Mouse (Mus musculus): Measurements from ENCODE around the gene Ankrd55. TPM values are rescaled to one million over a fixed set of nuclear protein-coding genes. Genes with fewer than 3 reads are reported as not detected.
A peak's percentile ranks its signal among the peaks of the same experiment; 100 is the strongest.

The Ankrd55 gene
- total and polyA plus RNA-seq, 2 experiments from 2014 or later, result 12.0 to 16.5 TPM

DNA sequence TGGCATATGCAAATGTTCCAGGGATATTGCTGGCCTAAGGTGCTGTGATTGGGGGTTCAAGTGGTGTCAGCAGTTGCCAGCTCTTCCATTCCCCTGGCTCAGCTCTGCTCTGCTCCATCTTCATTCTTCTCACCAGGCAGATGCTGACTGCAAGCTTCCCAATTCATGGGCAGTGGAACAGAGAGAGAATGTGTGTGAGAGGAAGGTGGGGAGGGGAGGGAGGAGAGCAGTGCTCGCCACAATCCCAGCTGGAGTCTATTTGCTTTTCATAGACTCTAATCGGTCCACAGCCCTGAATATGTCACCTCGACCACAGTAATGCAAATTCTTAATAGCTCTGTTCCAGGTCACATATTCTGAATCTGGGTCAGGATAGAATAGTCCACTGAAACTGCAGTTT is 27.2 kb downstream of the Ankrd55 start:
- H3K36me3 ChIP-seq (ENCODE audit: insufficient read depth, low read length), result no peaks in the 10 kb centered on the region
- no peaks in the 10 kb centered on the region for H3K4me1 ChIP-seq (ENCODE audit: insufficient read depth, low read length)
- H3K9me3 ChIP-seq (ENCODE audit: low read length), result no peaks in the 10 kb centered on the region
- DNase-seq (ENCODE audit: low spot score), result peak; percentile 21
- no peak overlapping the region for H3K9ac ChIP-seq (replicated peaks; ENCODE audit: low read length)
- H3K27ac ChIP-seq, result peak overlapping the region; percentile 15; the same call in 1 of the 2 replicates
- TF ChIP-seq CTCF (IDR thresholded peaks at IDR 0.05; ENCODE audit: low read depth), result no peak
- 6% methylated on average over 3 of the region's 3 CpGs for WGBS
- ATAC-seq, result peak; percentile 76
- H3K27me3 ChIP-seq (ENCODE audit: insufficient read depth, low read length), result no peaks in the 10 kb centered on the region
- H3K4me3 ChIP-seq (ENCODE audit: low read length), result no peak overlapping the region
- H3K4me2 ChIP-seq (ENCODE audit: low read depth, low read length), result no peak overlapping the region

DNA sequence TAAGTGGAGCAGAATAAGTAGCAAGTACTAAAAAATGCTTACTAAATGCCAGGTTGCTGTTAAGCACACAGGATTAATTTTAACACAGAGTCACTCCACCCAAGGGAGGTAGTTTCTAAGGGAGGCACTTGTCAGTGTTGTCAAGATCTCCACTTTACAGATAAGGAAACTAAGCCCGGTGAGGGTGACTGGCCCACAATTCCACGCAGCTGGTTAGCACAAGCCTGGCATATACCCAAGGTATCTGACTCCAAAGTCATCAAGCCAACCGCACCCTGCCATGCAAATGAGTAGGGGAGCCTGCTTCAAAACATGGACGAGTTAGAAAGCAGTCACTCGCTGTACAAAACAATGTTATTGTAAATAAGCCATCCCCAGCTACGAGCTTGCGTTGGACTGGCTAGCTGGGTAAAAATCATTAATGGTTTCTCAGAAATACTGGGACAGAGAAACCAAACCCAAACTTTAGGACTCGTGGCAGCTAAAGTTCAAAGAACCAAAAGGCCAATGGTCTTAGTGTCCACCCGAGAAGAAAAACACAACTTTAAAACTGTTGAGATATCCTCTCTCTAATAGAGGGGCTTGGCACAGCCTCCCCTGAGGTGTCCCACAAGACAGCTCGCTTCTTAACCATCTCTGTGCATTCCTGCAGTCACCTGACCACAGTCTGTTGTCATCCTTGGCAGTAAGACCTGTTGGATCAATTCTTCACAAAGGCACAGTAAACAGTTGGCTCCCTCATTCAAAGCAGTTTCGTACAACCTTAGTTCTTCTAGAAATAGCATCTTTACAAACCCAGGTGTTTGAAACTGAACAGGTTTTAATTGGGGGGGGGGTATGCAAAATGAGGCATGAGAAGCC is 28.6 kb downstream of the Ankrd55 start:
- H3K27me3 ChIP-seq (ENCODE audit: insufficient read depth, low read length), result no peaks in the 10 kb centered on the region
- no peaks in the 10 kb centered on the region for H3K36me3 ChIP-seq (ENCODE audit: insufficient read depth, low read length)
- DNase-seq (ENCODE audit: low spot score) (no peak), ATAC-seq (no peak)
- no peak overlapping the region for H3K4me2 ChIP-seq (ENCODE audit: low read depth, low read length)
- no peaks in the 10 kb centered on the region for H3K9me3 ChIP-seq (ENCODE audit: low read length)
- 61% methylated on average over 11 of the region's 11 CpGs for WGBS
- H3K4me1 ChIP-seq (ENCODE audit: insufficient read depth, low read length), result no peaks in the 10 kb centered on the region
- H3K4me3 ChIP-seq (ENCODE audit: low read length), result no peak overlapping the region
- TF ChIP-seq CTCF (IDR thresholded peaks at IDR 0.05; ENCODE audit: low read depth), result no peak
- H3K27ac ChIP-seq, result no peak overlapping the region
- no peak overlapping the region for H3K9ac ChIP-seq (replicated peaks; ENCODE audit: low read length)

DNA sequence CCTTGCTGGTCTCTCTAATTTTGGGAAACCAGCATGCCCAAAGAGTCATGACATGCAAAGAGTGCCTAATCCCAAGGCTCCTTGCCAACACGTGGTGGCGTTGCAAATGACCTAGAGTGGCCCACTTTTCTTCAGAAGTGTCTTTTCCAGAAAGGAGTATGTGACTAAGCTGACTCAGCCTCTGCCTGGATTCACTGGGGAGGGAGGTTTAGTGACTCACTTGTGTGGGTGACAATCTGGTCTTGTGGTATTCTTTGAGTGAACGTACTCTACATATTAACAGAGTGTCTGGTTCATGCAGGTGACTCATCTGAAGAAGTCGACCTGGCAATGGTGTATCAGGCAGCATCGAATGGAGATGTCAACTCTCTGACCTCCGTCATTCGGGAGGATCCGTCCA is 29.9 kb downstream of the Ankrd55 start:
- no peak for ATAC-seq
- Histone ChIP-seq H3K9me3 (ENCODE audit: low read length) (no peaks in the 10 kb centered on the region), H3K4me2 (ENCODE audit: low read depth, low read length) (no peak overlapping the region), H3K27ac (no peak overlapping the region), H3K9ac (replicated peaks; ENCODE audit: low read length) (no peak overlapping the region), H3K27me3 (ENCODE audit: insufficient read depth, low read length) (no peaks in the 10 kb centered on the region), H3K4me3 (ENCODE audit: low read length) (no peak overlapping the region), H3K36me3 (ENCODE audit: insufficient read depth, low read length) (no peaks in the 10 kb centered on the region), H3K4me1 (ENCODE audit: insufficient read depth, low read length) (no peaks in the 10 kb centered on the region)
- no peak for TF ChIP-seq CTCF (IDR thresholded peaks at IDR 0.05; ENCODE audit: low read depth)
- no peak for DNase-seq (ENCODE audit: low spot score)
- WGBS, result 91% methylated on average over 8 of the region's 8 CpGs

DNA sequence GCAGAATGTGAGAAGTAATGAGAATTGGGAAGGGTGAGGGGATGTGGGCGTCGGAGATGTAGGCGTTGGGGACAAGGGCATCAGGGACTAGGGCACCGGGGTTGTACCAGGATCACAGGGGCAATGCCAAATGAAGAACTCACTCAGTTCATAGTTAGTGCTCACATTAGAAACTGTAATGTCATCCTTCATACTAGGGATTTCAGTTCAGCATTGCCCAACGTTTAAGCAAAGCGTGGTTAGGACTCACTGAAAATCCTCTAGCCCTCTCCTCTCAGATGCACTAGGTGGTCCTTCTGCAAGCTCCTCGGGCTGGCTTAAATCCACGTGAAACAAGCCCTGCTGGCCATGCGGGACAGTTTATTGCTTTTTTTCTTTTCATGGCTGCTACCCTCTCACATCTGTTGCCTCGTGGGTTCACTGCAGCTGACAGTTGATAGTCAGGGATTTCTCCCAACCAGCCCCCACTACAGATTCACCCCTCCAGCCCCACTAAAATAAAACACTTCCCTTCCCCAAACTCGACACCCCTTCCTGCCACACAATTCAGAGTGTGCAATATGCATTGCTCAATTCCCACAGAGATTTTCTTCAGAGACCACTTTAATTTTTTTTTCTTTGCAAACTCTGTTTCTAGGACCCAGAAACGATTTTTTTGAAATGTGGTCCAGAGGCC is 35.5 kb downstream of the Ankrd55 start:
- no peaks in the 10 kb centered on the region for H3K27me3 ChIP-seq (ENCODE audit: insufficient read depth, low read length)
- DNase-seq (ENCODE audit: low spot score), result no peak
- no peaks in the 10 kb centered on the region for H3K4me1 ChIP-seq (ENCODE audit: insufficient read depth, low read length)
- H3K9ac ChIP-seq (replicated peaks; ENCODE audit: low read length), result no peak overlapping the region
- no peaks in the 10 kb centered on the region for H3K9me3 ChIP-seq (ENCODE audit: low read length)
- H3K36me3 ChIP-seq (ENCODE audit: insufficient read depth, low read length), result no peaks in the 10 kb centered on the region
- TF ChIP-seq CTCF (IDR thresholded peaks at IDR 0.05; ENCODE audit: low read depth), result no peak
- no peak overlapping the region for H3K27ac ChIP-seq
- no peak for ATAC-seq
- H3K4me2 ChIP-seq (ENCODE audit: low read depth, low read length), result no peak overlapping the region
- 71% methylated on average over 12 of the region's 12 CpGs for WGBS
- H3K4me3 ChIP-seq (ENCODE audit: low read length), result no peak overlapping the region

DNA sequence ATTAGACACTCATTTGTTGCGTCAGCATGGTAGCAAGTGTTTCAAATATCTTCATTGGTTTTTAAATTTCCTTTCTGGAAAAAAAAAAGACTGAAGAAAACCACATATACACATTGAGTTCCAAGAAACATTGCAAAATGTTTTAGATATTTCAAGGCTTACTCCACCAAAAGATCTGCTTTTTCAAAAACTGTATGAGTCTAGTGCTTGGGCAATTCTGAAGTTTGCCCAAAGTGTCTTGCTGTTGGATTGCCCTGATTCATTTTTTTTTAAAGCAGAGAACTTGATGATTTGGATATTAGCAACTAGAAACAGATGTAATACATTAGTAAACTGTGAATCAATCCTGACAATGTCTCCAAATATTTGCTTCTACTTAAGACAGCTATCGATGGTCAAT is 36.9 kb downstream of the Ankrd55 start:
- no peak for ATAC-seq
- no peak overlapping the region for H3K4me2 ChIP-seq (ENCODE audit: low read depth, low read length)
- H3K9ac ChIP-seq (replicated peaks; ENCODE audit: low read length), result no peak overlapping the region
- H3K27me3 ChIP-seq (ENCODE audit: insufficient read depth, low read length), result no peaks in the 10 kb centered on the region
- 97% methylated on average over 2 of the region's 2 CpGs for WGBS
- H3K9me3 ChIP-seq (ENCODE audit: low read length), result no peaks in the 10 kb centered on the region
- no peaks in the 10 kb centered on the region for H3K36me3 ChIP-seq (ENCODE audit: insufficient read depth, low read length)
- no peak for TF ChIP-seq CTCF (IDR thresholded peaks at IDR 0.05; ENCODE audit: low read depth)
- H3K4me3 ChIP-seq (ENCODE audit: low read length), result no peak overlapping the region
- DNase-seq (ENCODE audit: low spot score), result no peak
- H3K4me1 ChIP-seq (ENCODE audit: insufficient read depth, low read length), result no peaks in the 10 kb centered on the region; the same call in 1 of the 2 replicates
- no peak overlapping the region for H3K27ac ChIP-seq

DNA sequence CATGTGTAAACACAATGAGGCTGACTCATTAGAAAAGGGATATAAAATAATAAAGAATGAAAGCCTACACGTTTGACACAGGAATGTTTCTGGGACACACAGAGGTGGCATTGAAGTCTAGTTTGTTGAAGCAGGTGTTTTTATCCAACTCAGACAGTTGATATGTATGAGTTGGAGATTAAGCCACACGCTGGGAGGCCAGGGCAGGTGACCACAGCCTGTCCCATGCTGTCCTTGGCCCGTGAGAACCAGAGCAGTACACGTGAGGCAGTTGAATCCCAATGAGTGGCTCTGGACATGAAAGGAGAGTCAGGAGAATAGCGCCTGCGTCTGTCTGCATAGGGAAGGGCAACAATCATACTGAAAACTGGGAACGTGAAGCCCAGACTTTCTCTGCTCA is 38.2 kb downstream of the Ankrd55 start:
- no peak overlapping the region for H3K4me2 ChIP-seq (ENCODE audit: low read depth, low read length)
- 84% methylated on average over 7 of the region's 7 CpGs for WGBS
- no peak for TF ChIP-seq CTCF (IDR thresholded peaks at IDR 0.05; ENCODE audit: low read depth)

DNA sequence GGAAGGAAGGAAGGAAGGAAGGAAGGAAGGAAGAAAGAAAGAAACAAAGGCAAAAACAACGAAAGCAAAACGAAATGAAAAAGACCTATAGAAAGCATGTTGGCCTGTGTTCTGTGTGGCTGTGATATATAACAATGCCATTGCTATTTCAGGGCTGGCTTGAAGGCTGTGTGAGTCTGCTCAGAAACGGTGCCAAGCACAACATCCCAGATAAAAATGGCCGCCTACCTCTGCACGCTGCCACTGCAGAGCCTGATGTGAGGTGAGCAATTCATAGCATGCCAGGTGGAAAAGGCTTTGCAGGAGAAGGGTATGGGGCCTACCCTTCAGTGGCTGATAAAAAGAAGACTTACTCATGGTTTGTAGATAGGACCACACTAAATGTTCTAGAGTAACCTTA is 38.7 kb downstream of the Ankrd55 start:
- H3K27ac ChIP-seq, result no peak overlapping the region
- DNase-seq (ENCODE audit: low spot score), result no peak
- H3K4me2 ChIP-seq (ENCODE audit: low read depth, low read length), result no peak overlapping the region
- WGBS, result 93% methylated on average over 5 of the region's 5 CpGs
- peaks cover 7% of the 10 kb centered on the region for H3K4me1 ChIP-seq (ENCODE audit: insufficient read depth, low read length)
- H3K9ac ChIP-seq (replicated peaks; ENCODE audit: low read length), result no peak overlapping the region
- no peak overlapping the region for H3K4me3 ChIP-seq (ENCODE audit: low read length)
- H3K9me3 ChIP-seq (ENCODE audit: low read length), result no peaks in the 10 kb centered on the region
- ATAC-seq, result no peak
- H3K27me3 ChIP-seq (ENCODE audit: insufficient read depth, low read length), result no peaks in the 10 kb centered on the region
- H3K36me3 ChIP-seq (ENCODE audit: insufficient read depth, low read length), result no peaks in the 10 kb centered on the region
- TF ChIP-seq CTCF (IDR thresholded peaks at IDR 0.05; ENCODE audit: low read depth), result no peak

More for the DNA sequence above, 38.2 kb downstream of the Ankrd55 start:
- DNase-seq (ENCODE audit: low spot score), result no peak
- no peak overlapping the region for H3K9ac ChIP-seq (replicated peaks; ENCODE audit: low read length)
- H3K27ac ChIP-seq, result no peak overlapping the region
- H3K27me3 ChIP-seq (ENCODE audit: insufficient read depth, low read length), result no peaks in the 10 kb centered on the region
- no peaks in the 10 kb centered on the region for H3K36me3 ChIP-seq (ENCODE audit: insufficient read depth, low read length)
- no peak for ATAC-seq
- peaks cover 7% of the 10 kb centered on the region for H3K4me1 ChIP-seq (ENCODE audit: insufficient read depth, low read length)
- no peak overlapping the region for H3K4me3 ChIP-seq (ENCODE audit: low read length)
- H3K9me3 ChIP-seq (ENCODE audit: low read length), result no peaks in the 10 kb centered on the region
